Mouse (Mus musculus) frontal cortex, postnatal 14 days (tissue): ENCODE measurements at regions not wholly inside any gene's neighbourhood (a gene's known extent, or its start where the extent isn't known, plus 50 kb on each side); places are given as distances from the start of the nearest gene placed in this dataset.

ENCODE experiments used
- DNase-seq, 2 experiments: peaks; one replicate each; pipeline ENCODE4 v3.0.0; 2022; ENCODE audit warnings: low spot score in 2 of 2

- DNase-seq, result no peak
These were observed 579.1 kb downstream of the Slitrk1 start for GRCm38 (mm10) chr14:108334879-108335278.

GRCm38 (mm10) chr14:108326425-108326824 lies 587.5 kb downstream of the Slitrk1 start:
- no peak for DNase-seq

- DNase-seq, result no peak
These were observed 590.5 kb downstream of the Slitrk1 start for GRCm38 (mm10) chr14:108323364-108324037.

- DNase-seq, result no peak
These were observed 606.3 kb downstream of the Slitrk1 start for GRCm38 (mm10) chr14:108307627-108308026.

- DNase-seq, result no peak
These were observed 634.3 kb downstream of the Slitrk1 start for GRCm38 (mm10) chr14:108279630-108280029.

- no peak for DNase-seq
These were observed 652.9 kb downstream of the Slitrk1 start for GRCm38 (mm10) chr14:108261083-108261482.

- peak; percentile 54 to 58 for DNase-seq
These were observed 666.6 kb downstream of the Slitrk1 start for GRCm38 (mm10) chr14:108247365-108247764.

- DNase-seq, result no peak
These were observed 688.4 kb downstream of the Slitrk1 start for GRCm38 (mm10) chr14:108225483-108226124.

- DNase-seq, result no peak
These were observed 704.7 kb downstream of the Slitrk1 start for GRCm38 (mm10) chr14:108209246-108209645.

GRCm38 (mm10) chr14:108199133-108199532 lies 714.8 kb downstream of the Slitrk1 start:
- no peak for DNase-seq

GRCm38 (mm10) chr14:108180920-108181319 lies 733.0 kb downstream of the Slitrk1 start:
- no peak for DNase-seq

GRCm38 (mm10) chr14:108175275-108175860 lies 738.6 kb downstream of the Slitrk1 start:
- DNase-seq, result no peak

- peak; percentile 3 to 8 for DNase-seq
These were observed 761.0 kb downstream of the Slitrk1 start for GRCm38 (mm10) chr14:108152981-108153380.

GRCm38 (mm10) chr14:108123147-108123546 lies 790.8 kb downstream of the Slitrk1 start:
- no peak for DNase-seq

- no peak for DNase-seq
These were observed 808.9 kb downstream of the Slitrk1 start for GRCm38 (mm10) chr14:108105009-108105408.

- DNase-seq, result no peak
These were observed 823.0 kb downstream of the Slitrk1 start for GRCm38 (mm10) chr14:108090965-108091364.

- DNase-seq, result no peak
These were observed 864.0 kb downstream of the Slitrk1 start for GRCm38 (mm10) chr14:108049997-108050396.

GRCm38 (mm10) chr14:108035959-108036358 lies 878.0 kb downstream of the Slitrk1 start:
- no peak for DNase-seq

- DNase-seq, result no peak
These were observed 879.8 kb downstream of the Slitrk1 start for GRCm38 (mm10) chr14:108034162-108034561.

- DNase-seq, result no peak
These were observed 891.4 kb downstream of the Slitrk1 start for GRCm38 (mm10) chr14:108022551-108022950.

- no peak for DNase-seq
These were observed 891.9 kb downstream of the Slitrk1 start for GRCm38 (mm10) chr14:108022066-108022465.

GRCm38 (mm10) chr14:108021331-108021730 lies 892.6 kb downstream of the Slitrk1 start:
- DNase-seq, result no peak

GRCm38 (mm10) chr14:107987752-107988285 lies 926.1 kb downstream of the Slitrk1 start:
- no peak for DNase-seq
